Mouse (Mus musculus): ENCODE results near the gene Rab3c. TPM values are rescaled to one million over a fixed set of nuclear protein-coding genes. Genes with fewer than 3 reads are reported as not detected.
A peak's percentile ranks its signal among the peaks of the same experiment; 100 is the strongest.

The Rab3c gene
- polyA plus RNA-seq, 1 experiment, result 0.05 TPM

DNA sequence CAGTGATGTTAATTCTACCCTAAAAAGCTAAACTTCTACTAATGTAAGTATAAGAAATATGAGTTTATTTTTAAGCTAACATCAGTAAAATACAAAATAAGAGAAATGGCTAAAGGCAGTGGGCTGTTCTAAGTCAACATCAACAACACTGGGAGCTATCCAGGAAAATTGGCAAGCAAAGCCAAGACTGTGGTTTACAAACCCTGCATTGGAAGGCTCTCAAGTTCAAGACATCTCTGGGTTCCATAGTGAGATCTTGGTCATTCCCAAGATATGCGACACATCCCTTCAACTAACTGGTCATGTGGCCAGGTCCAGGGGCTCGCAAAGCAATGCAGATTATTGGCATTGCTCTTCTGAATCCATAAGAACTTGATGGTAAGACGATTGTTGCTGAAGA is 5.3 kb downstream of the Rab3c start:
- no peaks in the 10 kb centered on the region for H3K36me3 ChIP-seq (ENCODE audit: control insufficient read depth, insufficient read depth)
- H3K4me3 ChIP-seq, result no peak overlapping the region
- H3K79me2 ChIP-seq (ENCODE audit: control insufficient read depth, insufficient read depth), result no peaks in the 10 kb centered on the region
- H3K4me2 ChIP-seq (ENCODE audit: low read depth), result no peak overlapping the region
- TF ChIP-seq MAX (IDR thresholded peaks at IDR 0.05; ENCODE audit: low read depth) (no peak), POLR2AphosphoS2 (IDR thresholded peaks at IDR 0.05; ENCODE audit: insufficient read length, low read depth) (no peak), E2F4 (IDR thresholded peaks at IDR 0.05; ENCODE audit: insufficient read depth) (no peak), USF1 (IDR thresholded peaks at IDR 0.05; ENCODE audit: low read depth) (no peak), POLR2A (IDR thresholded peaks at IDR 0.05; ENCODE audit: insufficient read length, low read depth) (no peak), SRF (IDR thresholded peaks at IDR 0.05; ENCODE audit: control insufficient read depth, insufficient read length, low read depth) (no peak), CEBPB (IDR thresholded peaks at IDR 0.05; ENCODE audit: insufficient read depth, poor library complexity, severe bottlenecking) (no peak), MYOD1 (IDR thresholded peaks at IDR 0.05; ENCODE audit: control insufficient read depth in 1 of 3, insufficient read length in 2 of 3, low read depth in 2 of 3) (no peak), TCF3 (IDR thresholded peaks at IDR 0.05; ENCODE audit: insufficient read length, low read depth) (no peak), TCF12 (IDR thresholded peaks at IDR 0.05; ENCODE audit: insufficient read depth, poor library complexity, severe bottlenecking) (no peak), MYOG (IDR thresholded peaks at IDR 0.05; ENCODE audit: control insufficient read depth in 1 of 3, insufficient read depth in 1 of 3, insufficient read length in 2 of 3, low read depth in 2 of 3) (no peak), REST (IDR thresholded peaks at IDR 0.05; ENCODE audit: insufficient read depth, insufficient read length) (no peak)
- no peak overlapping the region for H3ac ChIP-seq (ENCODE audit: control insufficient read depth, insufficient read length)
- H3K27me3 ChIP-seq (ENCODE audit: control insufficient read depth, insufficient read depth, insufficient read length), result no peaks in the 10 kb centered on the region

DNA sequence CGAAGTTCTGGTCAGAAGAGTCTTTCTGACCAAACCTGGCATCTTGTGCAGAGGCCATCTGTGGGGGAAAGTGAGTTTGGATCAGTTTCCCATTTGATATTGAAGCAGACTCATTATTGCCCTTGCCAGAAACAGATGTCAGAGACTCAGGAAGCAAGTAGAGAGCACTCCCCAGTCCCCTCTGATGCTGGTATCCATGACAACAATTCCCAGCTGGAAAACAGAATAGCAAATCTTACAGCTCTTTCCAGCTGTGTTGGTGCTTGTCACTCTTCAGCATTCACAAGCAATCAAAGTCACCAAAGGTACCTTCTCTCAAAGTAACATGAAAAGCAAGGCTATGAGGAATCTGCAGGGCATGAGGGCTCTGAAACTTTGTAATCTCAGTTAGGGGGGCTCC is 20.1 kb downstream of the Rab3c start:
- Histone ChIP-seq H3K4me2 (ENCODE audit: low read depth) (no peak overlapping the region), H3K4me3 (no peak overlapping the region), H3K36me3 (ENCODE audit: control insufficient read depth, insufficient read depth) (no peaks in the 10 kb centered on the region), H3K79me2 (ENCODE audit: control insufficient read depth, insufficient read depth) (no peaks in the 10 kb centered on the region), H3ac (ENCODE audit: control insufficient read depth, insufficient read length) (no peak overlapping the region), H3K27me3 (ENCODE audit: control insufficient read depth, insufficient read depth, insufficient read length) (no peaks in the 10 kb centered on the region)
- no peak for TF ChIP-seq MYOG (IDR thresholded peaks at IDR 0.05; ENCODE audit: control insufficient read depth in 1 of 3, insufficient read depth in 1 of 3, insufficient read length in 2 of 3, low read depth in 2 of 3)
- no peak for TF ChIP-seq TCF3 (IDR thresholded peaks at IDR 0.05; ENCODE audit: insufficient read length, low read depth)
- no peak for TF ChIP-seq POLR2AphosphoS2 (IDR thresholded peaks at IDR 0.05; ENCODE audit: insufficient read length, low read depth)
- TF ChIP-seq REST (IDR thresholded peaks at IDR 0.05; ENCODE audit: insufficient read depth, insufficient read length), result no peak
- TF ChIP-seq E2F4 (IDR thresholded peaks at IDR 0.05; ENCODE audit: insufficient read depth), result no peak
- no peak for TF ChIP-seq MYOD1 (IDR thresholded peaks at IDR 0.05; ENCODE audit: control insufficient read depth in 1 of 3, insufficient read length in 2 of 3, low read depth in 2 of 3)
- TF ChIP-seq POLR2A (IDR thresholded peaks at IDR 0.05; ENCODE audit: insufficient read length, low read depth), result no peak
- TF ChIP-seq USF1 (IDR thresholded peaks at IDR 0.05; ENCODE audit: low read depth), result no peak
- TF ChIP-seq MAX (IDR thresholded peaks at IDR 0.05; ENCODE audit: low read depth), result no peak
- no peak for TF ChIP-seq SRF (IDR thresholded peaks at IDR 0.05; ENCODE audit: control insufficient read depth, insufficient read length, low read depth)
- no peak for TF ChIP-seq CEBPB (IDR thresholded peaks at IDR 0.05; ENCODE audit: insufficient read depth, poor library complexity, severe bottlenecking)
- TF ChIP-seq TCF12 (IDR thresholded peaks at IDR 0.05; ENCODE audit: insufficient read depth, poor library complexity, severe bottlenecking), result no peak

DNA sequence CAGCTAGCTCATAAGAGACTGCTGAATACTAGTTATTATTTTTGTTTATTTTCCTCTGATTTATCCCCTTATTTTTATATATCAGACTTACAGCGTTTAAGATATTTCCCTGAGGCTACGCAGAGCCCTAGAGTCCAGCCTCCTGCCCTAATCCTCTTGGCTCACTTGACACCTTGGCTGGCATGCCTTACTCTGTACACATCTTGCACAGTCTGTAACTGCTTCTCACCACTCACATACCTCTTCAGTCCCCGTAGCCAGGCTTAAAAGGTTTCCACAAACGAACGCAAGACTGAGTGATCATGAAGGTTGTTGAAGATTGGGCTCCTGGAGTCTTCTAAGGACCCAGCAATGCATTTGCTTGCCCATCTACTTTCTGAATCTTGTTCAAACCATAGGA is 29.3 kb downstream of the Rab3c start:
- Histone ChIP-seq H3K36me3 (ENCODE audit: control insufficient read depth, insufficient read depth) (no peaks in the 10 kb centered on the region), H3K4me3 (no peak overlapping the region), H3K27me3 (ENCODE audit: control insufficient read depth, insufficient read depth, insufficient read length) (no peaks in the 10 kb centered on the region), H3ac (ENCODE audit: control insufficient read depth, insufficient read length) (no peak overlapping the region), H3K79me2 (ENCODE audit: control insufficient read depth, insufficient read depth) (no peaks in the 10 kb centered on the region), H3K4me2 (ENCODE audit: low read depth) (no peak overlapping the region)
- TF ChIP-seq USF1 (IDR thresholded peaks at IDR 0.05; ENCODE audit: low read depth) (no peak), TCF12 (IDR thresholded peaks at IDR 0.05; ENCODE audit: insufficient read depth, poor library complexity, severe bottlenecking) (no peak), POLR2AphosphoS2 (IDR thresholded peaks at IDR 0.05; ENCODE audit: insufficient read length, low read depth) (no peak), CEBPB (IDR thresholded peaks at IDR 0.05; ENCODE audit: insufficient read depth, poor library complexity, severe bottlenecking) (no peak), MYOD1 (IDR thresholded peaks at IDR 0.05; ENCODE audit: control insufficient read depth in 1 of 3, insufficient read length in 2 of 3, low read depth in 2 of 3) (no peak), REST (IDR thresholded peaks at IDR 0.05; ENCODE audit: insufficient read depth, insufficient read length) (no peak), MYOG (IDR thresholded peaks at IDR 0.05; ENCODE audit: control insufficient read depth in 1 of 3, insufficient read depth in 1 of 3, insufficient read length in 2 of 3, low read depth in 2 of 3) (no peak), E2F4 (IDR thresholded peaks at IDR 0.05; ENCODE audit: insufficient read depth) (no peak), POLR2A (IDR thresholded peaks at IDR 0.05; ENCODE audit: insufficient read length, low read depth) (no peak), MAX (IDR thresholded peaks at IDR 0.05; ENCODE audit: low read depth) (no peak), TCF3 (IDR thresholded peaks at IDR 0.05; ENCODE audit: insufficient read length, low read depth) (no peak), SRF (IDR thresholded peaks at IDR 0.05; ENCODE audit: control insufficient read depth, insufficient read length, low read depth) (no peak)

DNA sequence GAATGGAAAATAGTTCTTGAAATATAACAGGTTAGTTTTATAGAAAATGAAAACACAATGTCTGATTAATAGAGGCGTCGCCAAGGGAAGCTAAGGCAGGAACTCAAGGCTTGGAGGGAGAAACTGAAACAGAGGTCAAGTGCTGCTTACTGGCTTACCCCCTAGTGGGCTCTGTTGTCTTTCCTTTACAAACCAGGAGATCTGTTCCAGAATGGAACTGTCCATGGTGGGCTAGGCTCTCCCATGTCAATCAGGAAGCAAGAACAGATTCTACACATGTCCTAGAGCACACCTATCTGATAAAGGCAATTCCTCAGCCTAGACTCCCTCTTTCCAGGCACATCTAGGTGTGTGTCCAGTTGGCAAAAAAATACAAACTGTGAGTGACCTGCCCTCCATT is 32.3 kb downstream of the Rab3c start:
- no peak overlapping the region for H3ac ChIP-seq (ENCODE audit: control insufficient read depth, insufficient read length)
- TF ChIP-seq MAX (IDR thresholded peaks at IDR 0.05; ENCODE audit: low read depth) (no peak), USF1 (IDR thresholded peaks at IDR 0.05; ENCODE audit: low read depth) (no peak), MYOG (IDR thresholded peaks at IDR 0.05; ENCODE audit: control insufficient read depth in 1 of 3, insufficient read depth in 1 of 3, insufficient read length in 2 of 3, low read depth in 2 of 3) (no peak), REST (IDR thresholded peaks at IDR 0.05; ENCODE audit: insufficient read depth, insufficient read length) (peak; percentile 47)
- no peaks in the 10 kb centered on the region for H3K79me2 ChIP-seq (ENCODE audit: control insufficient read depth, insufficient read depth)
- H3K4me3 ChIP-seq, result no peak overlapping the region
- H3K4me2 ChIP-seq (ENCODE audit: low read depth), result no peak overlapping the region
- H3K27me3 ChIP-seq (ENCODE audit: control insufficient read depth, insufficient read depth, insufficient read length), result no peaks in the 10 kb centered on the region
- H3K36me3 ChIP-seq (ENCODE audit: control insufficient read depth, insufficient read depth), result no peaks in the 10 kb centered on the region

DNA sequence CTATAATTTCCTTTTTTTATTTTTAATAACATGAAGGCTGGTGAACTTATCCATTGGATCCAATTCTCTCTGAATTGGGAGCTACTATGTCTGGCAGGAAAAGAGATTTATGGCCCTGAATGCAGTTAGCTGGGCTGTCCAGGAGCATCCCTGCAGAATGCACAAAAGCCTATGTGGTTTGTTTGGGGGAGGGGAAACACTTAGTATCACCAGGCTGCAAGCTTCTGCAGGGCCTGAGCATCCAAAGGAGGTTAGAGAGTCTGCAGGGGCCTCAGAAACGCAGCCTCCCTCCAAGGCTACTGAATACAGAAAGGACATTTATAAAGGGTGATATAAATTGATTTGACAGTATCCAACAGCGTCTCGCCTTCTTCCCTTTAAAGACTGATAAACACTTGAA is 41.8 kb downstream of the Rab3c start:
- Histone ChIP-seq H3K36me3 (ENCODE audit: control insufficient read depth, insufficient read depth) (no peaks in the 10 kb centered on the region), H3K4me2 (ENCODE audit: low read depth) (no peak overlapping the region), H3K4me3 (no peak overlapping the region), H3K79me2 (ENCODE audit: control insufficient read depth, insufficient read depth) (no peaks in the 10 kb centered on the region), H3K27me3 (ENCODE audit: control insufficient read depth, insufficient read depth, insufficient read length) (no peaks in the 10 kb centered on the region), H3ac (ENCODE audit: control insufficient read depth, insufficient read length) (no peak overlapping the region)
- TF ChIP-seq MYOD1 (IDR thresholded peaks at IDR 0.05; ENCODE audit: control insufficient read depth in 1 of 3, insufficient read length in 2 of 3, low read depth in 2 of 3) (no peak), MYOG (IDR thresholded peaks at IDR 0.05; ENCODE audit: control insufficient read depth in 1 of 3, insufficient read depth in 1 of 3, insufficient read length in 2 of 3, low read depth in 2 of 3) (no peak), POLR2A (IDR thresholded peaks at IDR 0.05; ENCODE audit: insufficient read length, low read depth) (no peak), MAX (IDR thresholded peaks at IDR 0.05; ENCODE audit: low read depth) (no peak), REST (IDR thresholded peaks at IDR 0.05; ENCODE audit: insufficient read depth, insufficient read length) (no peak), TCF3 (IDR thresholded peaks at IDR 0.05; ENCODE audit: insufficient read length, low read depth) (no peak)
